8 mouse cellular contexts compared by ENCODE assay signal in genomic region chr5:140869034-140869433, GRCm38 (mm10). TPM values are rescaled to one million over a fixed set of nuclear protein-coding genes. Genes with fewer than 3 reads are reported as not detected.
DNase-seq lines count a peak whose midpoint lies in the region; ATAC-seq and TF ChIP-seq lines count a peak whose summit lies in the region.

No protein-coding gene starts in this region.

- no peaks in the 10 kb centered on the region; the same call in 1 of the 2 replicates for H3K27me3 ChIP-seq in cerebellum, adult 2 months (ENCODE audit: control insufficient read depth, insufficient read depth, low read length)
- H3K27me3 ChIP-seq in testis, adult 2 months (ENCODE audit: control insufficient read depth, insufficient read depth, low read length), result no peaks in the 10 kb centered on the region
- no peaks in the 10 kb centered on the region for H3K27me3 ChIP-seq in embryonic facial prominence, embryonic 11.5 days (ENCODE audit: control insufficient read depth, insufficient read depth, low read length)

- H3K9me3 ChIP-seq in embryonic facial prominence, embryonic 11.5 days (replicated peaks; ENCODE audit: control insufficient read depth, low read length), result no peaks in the 10 kb centered on the region

- H3K4me3 ChIP-seq in cerebellum, adult 2 months (replicated peaks; ENCODE audit: insufficient read depth, low read depth, low read length), result no peak overlapping the region
- H3K4me3 ChIP-seq in testis, adult 2 months (ENCODE audit: control insufficient read depth, low read depth, low read length), result no peak overlapping the region
- no peak overlapping the region for H3K4me3 ChIP-seq in embryonic facial prominence, embryonic 11.5 days (ENCODE audit: low read depth, low read length)

- H3K36me3 ChIP-seq in testis, adult 2 months (ENCODE audit: control insufficient read depth, insufficient read depth, low read length), result no peaks in the 10 kb centered on the region
- no peaks in the 10 kb centered on the region for H3K36me3 ChIP-seq in embryonic facial prominence, embryonic 11.5 days (replicated peaks; ENCODE audit: control insufficient read depth, insufficient read depth, low read depth, low read length)

- WGBS in cerebellum, adult 2 months, result 50% methylated on average over 2 of the region's 2 CpGs
- 74% methylated on average over 2 of the region's 2 CpGs for WGBS in embryonic facial prominence, embryonic 11.5 days

- TF ChIP-seq POLR2A in cerebellum, adult 2 months (IDR thresholded peaks at IDR 0.05; ENCODE audit: borderline replicate concordance, insufficient read depth, low read length), result no peak
- TF ChIP-seq POLR2A in testis, adult 2 months (IDR thresholded peaks at IDR 0.05; ENCODE audit: control insufficient read depth, low read depth, low read length), result no peak

- ATAC-seq in embryonic facial prominence, embryonic 11.5 days (replicated peaks; ENCODE audit: insufficient number of reproducible peaks, low FRiP score, low TSS enrichment, low read depth), result no peak

- no peak overlapping the region for H3K4me2 ChIP-seq in embryonic facial prominence, embryonic 11.5 days (ENCODE audit: low read depth, low read length)

- no peak overlapping the region for H3K27ac ChIP-seq in cerebellum, adult 2 months (ENCODE audit: insufficient read depth, low read length)
- no peak overlapping the region for H3K27ac ChIP-seq in testis, adult 2 months (ENCODE audit: control insufficient read depth, insufficient read depth, low read depth, low read length)
- no peak overlapping the region for H3K27ac ChIP-seq in embryonic facial prominence, embryonic 11.5 days (replicated peaks; ENCODE audit: low read depth, low read length)

- no peak overlapping the region for H3K9ac ChIP-seq in embryonic facial prominence, embryonic 11.5 days (replicated peaks; ENCODE audit: low read length)

- no peaks in the 10 kb centered on the region for H3K4me1 ChIP-seq in cerebellum, adult 2 months (ENCODE audit: control insufficient read depth, insufficient read depth, low read length)
- H3K4me1 ChIP-seq in testis, adult 2 months (ENCODE audit: control insufficient read depth, insufficient read depth, low read length), result peaks cover 26% of the 10 kb centered on the region
- H3K4me1 ChIP-seq in embryonic facial prominence, embryonic 11.5 days (ENCODE audit: control insufficient read depth, insufficient read depth, low read length), result peaks cover 16% of the 10 kb centered on the region

- peak; percentile 27 to 30 for DNase-seq in cerebellum, adult 2 months
- no peak for DNase-seq in cerebellum, adult 11 months
- DNase-seq in testis, postnatal 14 days (ENCODE audit: low spot score), result no peak
- peak; percentile 78 for DNase-seq in embryonic facial prominence, embryonic 11.5 days (ENCODE audit: low spot score)
- peak; percentile 63 for DNase-seq in layer of hippocampus, adult 9-11 months
- DNase-seq in mesoderm, embryonic 11.5 days (ENCODE audit: low read depth, low spot score), result peak; percentile 75
- DNase-seq in thymus, postnatal 14 days, result peak; percentile 80

- peak; percentile 69 for TF ChIP-seq CTCF in cerebellum, adult 2 months (IDR thresholded peaks at IDR 0.05; ENCODE audit: borderline replicate concordance, insufficient read depth, low read depth, low read length)
- peak; percentile 31; the same call in 1 of the 2 replicates for TF ChIP-seq CTCF in testis, adult 2 months (IDR thresholded peaks at IDR 0.05; ENCODE audit: control insufficient read depth, insufficient read depth, insufficient replicate concordance, low read depth, low read length)

RNA-seq across cellular contexts. Expression of gene Gna12, which starts 38.8 kb away (rescaled TPM):
- 104 and 123 TPM in 2 replicates for polyA plus RNA-seq in cerebellum, adult 2 months (2012; rRNA removed)
- 36.2 and 37.4 TPM in 2 replicates for polyA plus RNA-seq in testis, adult 2 months (2012; rRNA removed)
- polyA plus RNA-seq in embryonic facial prominence, embryonic 11.5 days (2014; fragmentation: Nextera tagmentation; extraction: Ambion mirVana), result 26.7 and 46.8 TPM in 2 replicates

Comparison
In these comparisons a context has a peak if more than half of its experiments do, and no peak if none do; other contexts are left out.
1. DNase-seq: peak in cerebellum, adult 2 months (2 of 2), embryonic facial prominence, embryonic 11.5 days (single experiment), layer of hippocampus, adult 9-11 months (single experiment), mesoderm, embryonic 11.5 days (single experiment) and thymus, postnatal 14 days (single experiment); none in cerebellum, adult 11 months (single experiment) and testis, postnatal 14 days (single experiment).